30 mouse cellular contexts compared by ENCODE assay signal in genomic region chr12:12837775-12838174, GRCm38 (mm10).
DNase-seq lines count a peak whose midpoint lies in the region; ATAC-seq and TF ChIP-seq lines count a peak whose summit lies in the region.
"Had no signal": no experiment of that assay in that cellular context is flagged by ENCODE, and none has a peak within 500 bp of the region (broad histone marks: within the 10 kb centered on the region; RNA-seq: fewer than 3 reads in every experiment).

No protein-coding gene starts in this region.

- peak; percentile 34 for ATAC-seq in megakaryocyte progenitor cell, adult 5-6 weeks (replicated peaks; ENCODE audit: poor library complexity)
- ATAC-seq: forebrain, embryonic 15.5 days; hindbrain, postnatal 0 days; Patski had no signal

- H3K4me3 ChIP-seq in layer of hippocampus, adult 2 months: no peak overlapping the region
- H3K4me3 ChIP-seq: embryonic facial prominence, embryonic 10.5 days; embryonic facial prominence, embryonic 13.5 days; erythroblast, embryonic 14.5 days; forebrain, embryonic 12.5 days; forebrain, embryonic 15.5 days; gastrocnemius, adult 2 months; heart, embryonic 12.5 days; heart, embryonic 15.5 days had no signal

- no peak for TF ChIP-seq CTCF in layer of hippocampus, adult 2 months (conservative IDR thresholded peaks at IDR 0.05)

- peak; percentile 31 for DNase-seq in heart, adult 11 months
- DNase-seq in heart, postnatal 4 days: no peak
- DNase-seq in layer of hippocampus, adult 2 months (ENCODE audit: low spot score in 2 of 2): peak; percentile 21 to 63
- no peak for DNase-seq in layer of hippocampus, adult 9-10 months (ENCODE audit: low spot score)
- DNase-seq in brain, adult 2 months (ENCODE audit: low read depth, low spot score): peak; percentile 53
- DNase-seq in cerebellum, postnatal 14 days: no peak
- DNase-seq: adrenal gland, postnatal 10 days; adrenal gland, postnatal 36 days; B cell, adult 2 months; cerebellum, adult 11 months; cerebellum, adult 2 months; cerebellum, adult 9-11 months; cerebellum, postnatal 36 days; embryo, embryonic 11 days; gastrocnemius, adult 2 months; gastrocnemius, postnatal 14 days; heart, adult 18-20 months; heart, postnatal 10 days; heart, postnatal 36 days had no signal

- peak overlapping the region; percentile 32; the same call in 1 of the 2 replicates for H3K27ac ChIP-seq in layer of hippocampus, adult 2 months
- H3K27ac ChIP-seq: embryonic facial prominence, embryonic 10.5 days; embryonic facial prominence, embryonic 13.5 days; forebrain, embryonic 12.5 days; forebrain, embryonic 15.5 days; gastrocnemius, adult 2 months; heart, embryonic 15.5 days; hindbrain, embryonic 14.5 days; hindbrain, postnatal 0 days had no signal

Comparison
In these comparisons a context has a peak if more than half of its experiments do, and no peak if none do; other contexts are left out.
1. DNase-seq: peak in heart, adult 11 months (single experiment), layer of hippocampus, adult 2 months (2 of 2) and brain, adult 2 months (single experiment); none in heart, postnatal 4 days (single experiment), layer of hippocampus, adult 9-10 months (single experiment) and cerebellum, postnatal 14 days (0 of 2).